Mouse (Mus musculus): Measurements from ENCODE around the gene Fam114a2.

GRCm38 (mm10) chr11:57498215-57498614 lies 20.2 kb downstream of the Fam114a2 start:
- TF ChIP-seq POLR2A (IDR thresholded peaks at IDR 0.05; ENCODE audit: low read depth, low read length) (no peak), CTCF (conservative IDR thresholded peaks at IDR 0.05; ENCODE audit: insufficient read depth, insufficient read length, low read depth, low read length) (no peak)

Data from kidney, adult 2 months (tissue).